Mouse (Mus musculus) spleen, adult 2 months (tissue): ENCODE measurements around the gene Fgf6. TPM values are rescaled to one million over a fixed set of nuclear protein-coding genes. Genes with fewer than 3 reads are reported as not detected.

Experiments used
- DNase-seq, 2 experiments: peaks; one replicate each; pipeline versions ENCODE4 v3.0.0 to v3.0.0-alpha.2; 2012 to 2021; ENCODE audit warnings: low spot score in 2 of 2, low read depth in 1 of 2
- H3K27ac ChIP-seq: fragments of 200-500 bp; 2 replicates; pipeline ENCODE4 v1.5.1; 2012; ENCODE audit warnings: low read length, inconsistent platforms; ENCODE audit not compliant: insufficient read depth
- H3K27me3 ChIP-seq: fragments of 200-500 bp; 2 replicates; pipeline ENCODE4 v1.6.1; 2012; ENCODE audit warnings: mild to moderate bottlenecking, moderate library complexity, low read length, inconsistent platforms; ENCODE audit not compliant: control insufficient read depth, insufficient read depth
- H3K36me3 ChIP-seq: fragments of 200-500 bp; 2 replicates; pipeline ENCODE4 v1.6.1; 2012; ENCODE audit warnings: mild to moderate bottlenecking, low read length, inconsistent platforms; ENCODE audit not compliant: control insufficient read depth, insufficient read depth
- H3K4me1 ChIP-seq: fragments of 200-500 bp; 2 replicates; pipeline ENCODE4 v1.6.1; 2011; ENCODE audit warnings: inconsistent platforms; ENCODE audit not compliant: control insufficient read depth, insufficient read depth, insufficient read length
- H3K4me3 ChIP-seq: fragments of 200-500 bp; 2 replicates; pipeline ENCODE4 v1.5.1; 2011; ENCODE audit warnings: mild to moderate bottlenecking, inconsistent platforms; ENCODE audit not compliant: insufficient read depth, insufficient read length; ENCODE audit errors: extremely low read depth
- CTCF ChIP-seq: fragments of 200-500 bp; IDR thresholded peaks from 2 replicates; pipeline ENCODE4 v1.5.1; 2011; ENCODE audit warnings: mild to moderate bottlenecking, inconsistent platforms; ENCODE audit not compliant: insufficient read depth, insufficient read length, insufficient replicate concordance; ENCODE audit errors: extremely low read depth
- POLR2A ChIP-seq: fragments of 200-500 bp; IDR thresholded peaks from 2 replicates; pipeline ENCODE4 v1.6.1; 2011; ENCODE audit warnings: low read depth, low read length, inconsistent platforms
- WGBS: fragments of 180-500 bp; shearing (Covaris S2); methylation state at CpG from one replicate; pipeline ENCODE4 v1.1.7; 2018; 5-methylcytosine and 5-hydroxymethylcytosine counted together
- polyA plus RNA-seq: library from polyadenylated mRNA; depleted of rRNA; stranded (reverse); fragments of >200 nt; gene quantifications from 2 replicates; pipeline ENCODE4 v1.2.3, GENCODE M21; 2012; rRNA removed

Fgf6 gene
- polyA plus RNA-seq, 1 experiment = not detected

DNA sequence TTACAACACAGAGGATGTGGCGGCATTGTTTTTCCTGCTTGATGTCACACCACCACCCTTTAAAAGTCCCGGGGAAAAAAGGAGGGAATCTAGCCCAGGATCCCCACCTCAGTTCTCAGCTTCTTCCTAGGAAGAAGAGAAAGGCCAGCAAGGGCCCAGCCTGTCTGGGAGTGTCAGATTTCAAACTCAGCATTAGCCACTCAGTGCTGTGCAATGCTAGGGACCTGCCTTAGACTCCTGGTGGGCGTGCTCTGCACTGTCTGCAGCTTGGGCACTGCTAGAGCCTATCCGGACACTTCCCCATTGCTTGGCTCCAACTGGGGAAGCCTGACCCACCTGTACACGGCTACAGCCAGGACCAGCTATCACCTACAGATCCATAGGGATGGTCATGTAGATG is 57.4 kb downstream of the Fgf6 start, which contains the start of gene Fgf23:
Gene Fgf23 (plus strand): TSS at position 86 of the 400 bp plus-strand sequence.
- WGBS = 33% methylated on average over 5 of the region's 5 CpGs

More for the DNA sequence above, 57.4 kb downstream of the Fgf6 start, which contains the start of gene Fgf23:
- DNase-seq = no peak
- Histone ChIP-seq H3K27ac (no peak within 1 kb of the TSS), H3K36me3 (no peaks in the 10 kb centered on the region), H3K4me3 (no peak within 1 kb of the TSS), H3K27me3 (no peaks in the 10 kb centered on the region), H3K4me1 (no peaks in the 10 kb centered on the region)
- TF ChIP-seq CTCF (no peak), POLR2A (no peak)

Other genes starting within 250 kb of the Fgf6 start
- 34.2 and 35.2 TPM in 2 replicates for gene Ndufa9, start 166.4 kb upstream of the Fgf6 start, polyA plus RNA-seq
- gene Akap3, start 162.5 kb upstream of the Fgf6 start, polyA plus RNA-seq = not detected in 2 replicates
- gene Dyrk4, start 93.7 kb upstream of the Fgf6 start, polyA plus RNA-seq = 0.20 and 0.25 TPM in 2 replicates
- 3.2 and 4.1 TPM in 2 replicates for gene Rad51ap1, start 76.0 kb upstream of the Fgf6 start, polyA plus RNA-seq
- gene D6Wsu163e, start 75.6 kb upstream of the Fgf6 start, polyA plus RNA-seq = 3.0 and 4.4 TPM in 2 replicates
- not detected in 2 replicates for gene Fgf23, start 57.3 kb downstream of the Fgf6 start, polyA plus RNA-seq
- gene Tigar, start 94.0 kb downstream of the Fgf6 start, polyA plus RNA-seq = 1.5 and 1.7 TPM in 2 replicates
- 47.7 and 55.7 TPM in 2 replicates for gene Ccnd2, start 136.6 kb downstream of the Fgf6 start, polyA plus RNA-seq